Mouse (Mus musculus): ENCODE measurements around the gene Fgfr2. TPM values are rescaled to one million over a fixed set of nuclear protein-coding genes. Genes with fewer than 3 reads are reported as not detected.
"Not testable (repeated sequence)": the region's sequence is repeated elsewhere in the genome, so short reads cannot be mapped to it uniquely, and the experiment has no call there.

The Fgfr2 gene
- polyA plus RNA-seq, 1 experiment from 2014 or later, result 93.4 TPM

- Histone ChIP-seq H3K4me3 (replicated peaks; ENCODE audit: low read length) (no peak overlapping the region), H3K4me1 (ENCODE audit: control insufficient read depth, insufficient read depth, low read length) (no peaks in the 10 kb centered on the region), H3K4me2 (ENCODE audit: low read depth, low read length) (no peak overlapping the region), H3K27me3 (ENCODE audit: control insufficient read depth, insufficient read depth, low read length) (no peaks in the 10 kb centered on the region), H3K9ac (ENCODE audit: low read length) (no peak overlapping the region), H3K36me3 (ENCODE audit: control insufficient read depth, insufficient read depth, low read length) (no peaks in the 10 kb centered on the region), H3K27ac (ENCODE audit: low read length) (no peak overlapping the region), H3K9me3 (replicated peaks; ENCODE audit: control insufficient read depth, low read length) (no peaks in the 10 kb centered on the region)
- ATAC-seq (ENCODE audit: insufficient read depth, low FRiP score), result no peak
- WGBS, result 83% methylated on average over 5 of the region's 5 CpGs
These were observed 2519.6 kb downstream of the Fgfr2 start for GRCm38 (mm10) chr7:130603556-130603955.

- ATAC-seq (ENCODE audit: insufficient read depth, low FRiP score), result no peak
- Histone ChIP-seq H3K27ac (ENCODE audit: low read length) (no peak overlapping the region), H3K36me3 (ENCODE audit: control insufficient read depth, insufficient read depth, low read length) (no peaks in the 10 kb centered on the region), H3K4me1 (ENCODE audit: control insufficient read depth, insufficient read depth, low read length) (no peaks in the 10 kb centered on the region), H3K9me3 (replicated peaks; ENCODE audit: control insufficient read depth, low read length) (no peaks in the 10 kb centered on the region), H3K27me3 (ENCODE audit: control insufficient read depth, insufficient read depth, low read length) (no peaks in the 10 kb centered on the region), H3K4me3 (replicated peaks; ENCODE audit: low read length) (no peak overlapping the region), H3K9ac (ENCODE audit: low read length) (no peak overlapping the region), H3K4me2 (ENCODE audit: low read depth, low read length) (no peak overlapping the region)
- 64% methylated on average over 1 of the region's 1 CpGs for WGBS
These were observed 2520.3 kb downstream of the Fgfr2 start for GRCm38 (mm10) chr7:130602804-130603203.

DNA sequence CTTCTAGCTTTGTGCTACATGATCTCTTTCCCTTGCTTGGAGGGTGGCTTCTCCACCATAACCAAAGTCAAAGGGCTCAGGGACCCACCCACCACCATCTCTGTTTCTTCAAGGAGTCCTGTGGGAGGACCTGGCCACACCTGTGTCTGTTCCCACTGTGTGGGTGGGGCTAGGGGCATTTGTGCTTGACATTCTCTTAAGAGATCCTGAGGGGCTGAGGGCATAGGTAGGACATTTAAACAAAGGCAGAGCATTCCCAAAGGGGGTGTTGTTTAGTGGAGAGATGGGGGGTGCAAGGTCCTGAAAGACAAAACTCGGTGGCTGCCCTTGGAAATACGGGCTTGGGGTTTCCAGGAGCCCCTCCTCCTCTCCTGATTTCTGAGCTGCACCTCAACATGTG lies 2522.6 kb downstream of the Fgfr2 start:
- WGBS, result 69% methylated on average over 2 of the region's 2 CpGs
- Histone ChIP-seq H3K4me1 (ENCODE audit: control insufficient read depth, insufficient read depth, low read length) (0 out of 2 replicates have a peak, but pooled peaks cover 3% of the 10 kb centered on the region), H3K4me2 (ENCODE audit: low read depth, low read length) (no peak overlapping the region), H3K4me3 (replicated peaks; ENCODE audit: low read length) (no peak overlapping the region), H3K27me3 (ENCODE audit: control insufficient read depth, insufficient read depth, low read length) (no peaks in the 10 kb centered on the region), H3K9me3 (replicated peaks; ENCODE audit: control insufficient read depth, low read length) (no peaks in the 10 kb centered on the region), H3K9ac (ENCODE audit: low read length) (no peak overlapping the region), H3K36me3 (ENCODE audit: control insufficient read depth, insufficient read depth, low read length) (no peaks in the 10 kb centered on the region), H3K27ac (ENCODE audit: low read length) (no peak overlapping the region)
- no peak for ATAC-seq (ENCODE audit: insufficient read depth, low FRiP score)

DNA sequence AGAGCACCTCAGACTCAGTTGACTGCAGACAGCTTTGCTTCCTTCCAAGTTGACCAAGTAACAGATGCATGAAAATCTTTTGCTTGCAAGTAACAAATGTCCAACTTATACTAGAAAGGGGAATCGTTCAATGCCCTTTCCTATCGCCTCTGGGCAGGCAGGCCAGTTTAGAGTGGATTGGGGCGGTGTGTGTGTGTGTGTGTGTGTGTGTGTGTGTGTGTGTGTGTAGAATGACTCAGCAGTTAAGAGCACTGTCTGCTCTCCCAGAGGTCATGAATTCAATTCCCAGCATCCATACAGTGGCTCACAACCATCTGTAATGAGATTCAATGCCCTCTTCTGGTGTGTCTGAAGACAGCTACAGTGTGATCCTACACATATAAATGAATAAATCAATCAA lies 2523.1 kb downstream of the Fgfr2 start:
- Histone ChIP-seq H3K4me1 (ENCODE audit: control insufficient read depth, insufficient read depth, low read length) (0 out of 2 replicates have a peak, but pooled peaks cover 3% of the 10 kb centered on the region), H3K9me3 (replicated peaks; ENCODE audit: control insufficient read depth, low read length) (no peaks in the 10 kb centered on the region), H3K36me3 (ENCODE audit: control insufficient read depth, insufficient read depth, low read length) (no peaks in the 10 kb centered on the region), H3K4me2 (ENCODE audit: low read depth, low read length) (no peak overlapping the region), H3K27me3 (ENCODE audit: control insufficient read depth, insufficient read depth, low read length) (no peaks in the 10 kb centered on the region), H3K9ac (ENCODE audit: low read length) (no peak overlapping the region), H3K4me3 (replicated peaks; ENCODE audit: low read length) (no peak overlapping the region), H3K27ac (ENCODE audit: low read length) (no peak overlapping the region)
- no peak for ATAC-seq (ENCODE audit: insufficient read depth, low FRiP score)
- 70% methylated on average over 3 of the region's 3 CpGs for WGBS

- no peaks in the 10 kb centered on the region for H3K36me3 ChIP-seq (ENCODE audit: control insufficient read depth, insufficient read depth, low read length)
- H3K9me3 ChIP-seq (replicated peaks; ENCODE audit: control insufficient read depth, low read length), result no peaks in the 10 kb centered on the region
- no peaks in the 10 kb centered on the region for H3K27me3 ChIP-seq (ENCODE audit: control insufficient read depth, insufficient read depth, low read length)
- 0 out of 2 replicates have a peak, but pooled peaks cover 3% of the 10 kb centered on the region for H3K4me1 ChIP-seq (ENCODE audit: control insufficient read depth, insufficient read depth, low read length)
- H3K9ac ChIP-seq (ENCODE audit: low read length), result no peak overlapping the region
- no peak overlapping the region for H3K4me2 ChIP-seq (ENCODE audit: low read depth, low read length)
- no peak overlapping the region for H3K27ac ChIP-seq (ENCODE audit: low read length)
- 70% methylated on average over 6 of the region's 6 CpGs for WGBS
- no peak overlapping the region for H3K4me3 ChIP-seq (replicated peaks; ENCODE audit: low read length)
- no peak for ATAC-seq (ENCODE audit: insufficient read depth, low FRiP score)
These were observed 2525.6 kb downstream of the Fgfr2 start for GRCm38 (mm10) chr7:130597546-130597945.

GRCm38 (mm10) chr7:130596079-130596855 lies 2526.9 kb downstream of the Fgfr2 start:
- 33% methylated on average over 9 of the region's 19 CpGs for WGBS
- not testable (repeated sequence) for H3K36me3 ChIP-seq (ENCODE audit: control insufficient read depth, insufficient read depth, low read length); H3K9me3 ChIP-seq (replicated peaks; ENCODE audit: control insufficient read depth, low read length); H3K4me3 ChIP-seq (replicated peaks; ENCODE audit: low read length); H3K4me2 ChIP-seq (ENCODE audit: low read depth, low read length); H3K27me3 ChIP-seq (ENCODE audit: control insufficient read depth, insufficient read depth, low read length); H3K4me1 ChIP-seq (ENCODE audit: control insufficient read depth, insufficient read depth, low read length); H3K9ac ChIP-seq (ENCODE audit: low read length); H3K27ac ChIP-seq (ENCODE audit: low read length)
- ATAC-seq (ENCODE audit: insufficient read depth, low FRiP score), result 0 out of 2 replicates have a peak, but pooled peaks have one; percentile 27

DNA sequence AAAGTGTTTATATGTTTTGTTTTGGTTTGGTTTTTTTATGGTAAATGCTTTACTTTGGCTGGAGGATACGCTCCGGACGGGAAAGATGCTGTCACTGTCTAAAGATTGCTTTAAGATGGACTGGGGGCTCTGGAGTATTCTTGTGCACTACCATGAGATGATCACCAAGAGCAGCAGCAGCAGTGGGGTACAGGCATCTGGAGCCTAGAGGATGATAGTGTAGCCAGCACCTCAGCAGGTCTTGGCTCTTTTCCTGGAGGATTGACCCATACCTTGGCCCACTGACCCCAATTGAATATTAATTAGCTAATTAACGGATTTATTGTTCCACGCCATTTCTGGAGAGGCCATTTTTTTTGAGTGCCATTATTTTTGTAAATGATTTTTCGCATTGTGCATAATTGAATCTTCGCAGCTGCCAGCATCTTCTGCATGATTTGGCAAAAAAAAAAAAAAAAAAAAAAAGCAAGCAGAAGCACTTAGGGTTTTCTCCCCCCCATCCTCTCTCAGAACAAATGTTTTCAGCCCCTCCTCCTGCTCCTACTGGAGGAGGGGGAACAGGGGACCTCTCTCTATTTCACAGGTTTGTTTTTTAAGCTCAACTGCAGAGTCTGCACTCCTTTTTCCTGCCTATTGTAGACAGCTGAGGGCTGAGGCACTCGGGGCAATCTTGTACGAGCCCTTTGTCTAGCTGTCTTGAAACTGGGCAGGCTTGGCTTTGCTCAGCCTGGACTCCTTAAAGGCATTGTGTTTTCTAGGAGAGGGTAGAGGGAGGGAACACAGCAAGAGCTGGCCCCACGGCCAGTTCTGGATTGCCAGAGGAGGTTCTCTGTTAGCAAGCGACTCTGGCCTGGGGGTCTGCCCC lies 2529.5 kb downstream of the Fgfr2 start:
- H3K27ac ChIP-seq (ENCODE audit: low read length); H3K9ac ChIP-seq (ENCODE audit: low read length); H3K36me3 ChIP-seq (ENCODE audit: control insufficient read depth, insufficient read depth, low read length); H3K9me3 ChIP-seq (replicated peaks; ENCODE audit: control insufficient read depth, low read length); H3K4me2 ChIP-seq (ENCODE audit: low read depth, low read length); ATAC-seq (ENCODE audit: insufficient read depth, low FRiP score); H3K27me3 ChIP-seq (ENCODE audit: control insufficient read depth, insufficient read depth, low read length); H3K4me3 ChIP-seq (replicated peaks; ENCODE audit: low read length): not testable (repeated sequence)
- 78% methylated on average over 7 of the region's 11 CpGs for WGBS
- peaks cover 11% of the 10 kb centered on the region; the same call in 1 of the 2 replicates for H3K4me1 ChIP-seq (ENCODE audit: control insufficient read depth, insufficient read depth, low read length)

GRCm38 (mm10) chr7:130592975-130593374 lies 2530.2 kb downstream of the Fgfr2 start:
- peak; percentile 13; the same call in 1 of the 2 replicates for ATAC-seq (ENCODE audit: insufficient read depth, low FRiP score)
- not testable (repeated sequence) for H3K9me3 ChIP-seq (replicated peaks; ENCODE audit: control insufficient read depth, low read length)

DNA sequence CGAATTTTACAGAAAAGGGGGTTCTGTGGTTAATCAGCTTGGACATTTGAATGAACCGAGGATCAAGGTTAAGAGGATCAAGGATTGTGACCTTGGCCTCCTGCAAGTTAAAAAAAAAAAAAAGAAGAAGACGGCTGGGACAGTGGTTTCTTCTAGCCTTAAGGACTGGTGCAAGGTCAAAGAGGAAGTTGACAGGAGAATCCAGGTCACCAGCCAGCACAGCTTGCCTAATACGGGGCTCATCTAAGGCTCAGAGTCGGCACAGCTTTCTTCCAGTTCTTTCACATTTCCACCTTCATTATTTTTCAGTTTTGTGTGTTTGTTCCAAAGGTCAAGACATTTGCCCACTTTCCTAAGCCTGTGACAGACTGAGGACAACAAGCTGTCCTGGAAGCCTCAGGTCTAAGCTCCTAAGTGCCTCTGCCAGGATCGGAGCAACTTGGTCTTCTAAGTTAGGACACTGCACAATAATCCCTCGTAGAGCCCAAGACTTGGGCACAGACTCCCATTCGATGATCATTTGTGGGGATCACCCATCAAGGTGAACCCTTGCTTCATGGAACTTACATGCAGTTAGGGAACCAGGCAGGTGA lies 2532.2 kb downstream of the Fgfr2 start:
- H3K4me1 ChIP-seq (ENCODE audit: control insufficient read depth, insufficient read depth, low read length), result peaks cover 8% of the 10 kb centered on the region; the same call in 1 of the 2 replicates
- H3K27ac ChIP-seq (ENCODE audit: low read length), result no peak overlapping the region
- H3K4me2 ChIP-seq (ENCODE audit: low read depth, low read length), result no peak overlapping the region
- H3K4me3 ChIP-seq (replicated peaks; ENCODE audit: low read length), result no peak overlapping the region
- H3K36me3 ChIP-seq (ENCODE audit: control insufficient read depth, insufficient read depth, low read length), result no peaks in the 10 kb centered on the region
- H3K9me3 ChIP-seq (replicated peaks; ENCODE audit: control insufficient read depth, low read length), result no peaks in the 10 kb centered on the region
- no peak for ATAC-seq (ENCODE audit: insufficient read depth, low FRiP score)
- no peak overlapping the region for H3K9ac ChIP-seq (ENCODE audit: low read length)
- H3K27me3 ChIP-seq (ENCODE audit: control insufficient read depth, insufficient read depth, low read length), result no peaks in the 10 kb centered on the region
- 61% methylated on average over 8 of the region's 8 CpGs for WGBS

More at GRCm38 (mm10) chr7:130592975-130593374, 2530.2 kb downstream of the Fgfr2 start:
- not testable (repeated sequence) for H3K4me2 ChIP-seq (ENCODE audit: low read depth, low read length); H3K27me3 ChIP-seq (ENCODE audit: control insufficient read depth, insufficient read depth, low read length); H3K4me3 ChIP-seq (replicated peaks; ENCODE audit: low read length); H3K9ac ChIP-seq (ENCODE audit: low read length); H3K36me3 ChIP-seq (ENCODE audit: control insufficient read depth, insufficient read depth, low read length); H3K27ac ChIP-seq (ENCODE audit: low read length)
- WGBS, result no CpG with 5 or more reads among the region's 11 CpGs
- peaks cover 11% of the 10 kb centered on the region; the same call in 1 of the 2 replicates for H3K4me1 ChIP-seq (ENCODE audit: control insufficient read depth, insufficient read depth, low read length)

All from stomach, embryonic 16.5 days (tissue).